Mouse (Mus musculus) midbrain, postnatal 0 days (tissue): Measurements from ENCODE around the gene Spsb1. TPM values are rescaled to one million over a fixed set of nuclear protein-coding genes. Genes with fewer than 3 reads are reported as not detected.

ENCODE experiments used
- ATAC-seq: fragments of 200-750 bp; cut with Nextera tagmentation; 2 replicates; pipeline ENCODE4 v1.8.0; 2017; ENCODE audit warnings: moderate number of reproducible peaks, mild to moderate bottlenecking, moderate TSS enrichment, moderate library complexity; ENCODE audit not compliant: low FRiP score
- DNase-seq: peaks from one replicate; pipeline ENCODE4 v3.0.0-alpha.2; 2015; ENCODE audit warnings: low spot score
- H3K27ac ChIP-seq: fragments of 300-500 bp; sonication (generic); 2 replicates; pipeline ENCODE4 v1.5.1; 2014; ENCODE audit warnings: low read depth, mild to moderate bottlenecking, low read length, mixed read lengths
- H3K27me3 ChIP-seq: fragments of 300-500 bp; sonication (generic); 2 replicates; pipeline ENCODE4 v1.6.1; 2014; ENCODE audit warnings: low read length, control low read depth, mixed read lengths; ENCODE audit not compliant: insufficient read depth
- H3K36me3 ChIP-seq: fragments of 300-500 bp; sonication (generic); 2 replicates; pipeline ENCODE4 v1.6.1; 2014; ENCODE audit warnings: low read length, control low read depth, mixed read lengths; ENCODE audit not compliant: insufficient read depth
- H3K4me1 ChIP-seq: fragments of 300-500 bp; sonication (generic); 2 replicates; pipeline ENCODE4 v1.6.1; 2014; ENCODE audit warnings: mild to moderate bottlenecking, control low read depth, antibody characterized with exemption, low read length, mixed read lengths; ENCODE audit not compliant: insufficient read depth
- H3K4me2 ChIP-seq: fragments of 300-500 bp; sonication (generic); 2 replicates; pipeline ENCODE4 v1.6.1; 2014; ENCODE audit warnings: low read depth, mild to moderate bottlenecking, low read length, mixed read lengths; ENCODE audit not compliant: poor library complexity, severe bottlenecking
- H3K4me3 ChIP-seq: fragments of 300-500 bp; sonication (generic); 2 replicates; pipeline ENCODE4 v1.5.1; 2014; ENCODE audit warnings: low read depth, mild to moderate bottlenecking, low read length, moderate library complexity
- H3K9ac ChIP-seq: fragments of 300-500 bp; sonication (generic); replicated peaks from 2 replicates; pipeline ENCODE4 v1.6.1; 2014; ENCODE audit warnings: mild to moderate bottlenecking, low read length, moderate library complexity, mixed read lengths; ENCODE audit not compliant: poor library complexity, severe bottlenecking
- H3K9me3 ChIP-seq: fragments of 300-500 bp; sonication (generic); 2 replicates; pipeline ENCODE4 v1.6.1; 2016; ENCODE audit warnings: low read length, control low read depth
- CTCF ChIP-seq: IDR thresholded peaks from 2 replicates; pipeline ENCODE4 v1.5.1; 2016; ENCODE audit warnings: antibody characterized with exemption, mild to moderate bottlenecking
- WGBS: fragments of 180-500 bp; shearing (Covaris S2); extraction: QIAGEN DNeasy Blood & Tissue Kit; methylation state at CpG from one replicate; pipeline ENCODE4 v1.1.7; 2014; 5-methylcytosine and 5-hydroxymethylcytosine counted together
- polyA plus RNA-seq: library from polyadenylated mRNA; unstranded; fragments of >200 nt; fragmentation: Nextera tagmentation; extraction: Ambion mirVana; gene quantifications from 2 replicates; pipeline ENCODE4 v1.2.1, GENCODE M21; 2015
- total RNA-seq: library from RNA; depleted of rRNA; stranded (reverse); fragments of >200 nt; gene quantifications from 2 replicates; pipeline ENCODE4 v1.2.3, GENCODE M21; 2014

Gene Spsb1
- total and polyA plus RNA-seq, 2 experiments from 2014 or later = 4.7 to 13.6 TPM

DNA sequence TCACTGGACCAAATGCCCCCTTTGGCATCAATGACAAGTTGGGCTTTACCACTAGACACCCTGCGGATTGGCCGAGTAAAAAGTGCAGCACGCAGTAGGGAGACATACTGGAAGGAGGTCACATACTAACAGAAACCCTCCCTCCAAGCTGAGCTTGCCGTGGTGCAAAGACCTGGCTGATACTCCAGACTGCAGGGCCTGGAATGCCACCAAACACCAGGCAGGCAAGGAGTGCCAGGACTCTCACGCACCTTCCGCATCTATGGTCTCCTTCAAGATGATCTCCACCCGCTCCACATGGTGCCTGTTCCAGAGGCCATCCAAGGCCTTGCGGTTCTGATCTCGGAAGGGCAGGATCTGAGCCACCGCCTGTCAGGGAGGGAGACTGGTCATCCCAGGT, 39.4 kb upstream of the Spsb1 start:
- Histone ChIP-seq H3K4me1 (peaks cover 6% of the 10 kb centered on the region; the same call in 1 of the 2 replicates), H3K9me3 (no peaks in the 10 kb centered on the region), H3K9ac (no peak overlapping the region), H3K4me2 (no peak overlapping the region), H3K4me3 (no peak overlapping the region), H3K36me3 (no peaks in the 10 kb centered on the region), H3K27me3 (no peaks in the 10 kb centered on the region; the same call in 1 of the 2 replicates), H3K27ac (no peak overlapping the region)
- WGBS = 89% methylated on average over 10 of the region's 10 CpGs
- ATAC-seq (no peak), DNase-seq (no peak)
- TF ChIP-seq CTCF = no peak

DNA sequence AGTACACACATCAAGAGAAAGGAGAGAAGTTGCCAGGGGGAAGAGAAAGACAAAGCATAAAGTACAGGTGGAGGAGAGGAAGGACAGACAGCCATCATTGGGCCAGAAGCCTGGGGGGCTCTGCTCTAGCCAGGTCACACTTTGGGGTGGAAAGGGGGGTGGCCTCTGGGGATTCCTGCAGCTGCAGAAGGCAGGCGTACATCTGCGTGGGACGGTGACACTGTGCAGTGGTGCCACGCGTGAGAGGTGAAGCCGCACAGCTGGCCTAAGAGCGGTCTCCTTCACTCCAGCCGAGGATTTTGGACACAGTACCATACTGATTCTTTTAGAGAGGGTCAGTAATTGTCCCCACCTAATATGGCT, 37.8 kb upstream of the Spsb1 start:
- no peak for TF ChIP-seq CTCF
- H3K27ac ChIP-seq = no peak overlapping the region
- H3K4me1 ChIP-seq = peaks cover 6% of the 10 kb centered on the region; the same call in 1 of the 2 replicates
- no peak for ATAC-seq
- no peaks in the 10 kb centered on the region for H3K9me3 ChIP-seq
- H3K4me2 ChIP-seq = no peak overlapping the region
- H3K36me3 ChIP-seq = no peaks in the 10 kb centered on the region
- no peak for DNase-seq
- H3K9ac ChIP-seq = no peak overlapping the region
- H3K4me3 ChIP-seq = no peak overlapping the region
- no peaks in the 10 kb centered on the region; the same call in 1 of the 2 replicates for H3K27me3 ChIP-seq
- 94% methylated on average over 8 of the region's 8 CpGs for WGBS

DNA sequence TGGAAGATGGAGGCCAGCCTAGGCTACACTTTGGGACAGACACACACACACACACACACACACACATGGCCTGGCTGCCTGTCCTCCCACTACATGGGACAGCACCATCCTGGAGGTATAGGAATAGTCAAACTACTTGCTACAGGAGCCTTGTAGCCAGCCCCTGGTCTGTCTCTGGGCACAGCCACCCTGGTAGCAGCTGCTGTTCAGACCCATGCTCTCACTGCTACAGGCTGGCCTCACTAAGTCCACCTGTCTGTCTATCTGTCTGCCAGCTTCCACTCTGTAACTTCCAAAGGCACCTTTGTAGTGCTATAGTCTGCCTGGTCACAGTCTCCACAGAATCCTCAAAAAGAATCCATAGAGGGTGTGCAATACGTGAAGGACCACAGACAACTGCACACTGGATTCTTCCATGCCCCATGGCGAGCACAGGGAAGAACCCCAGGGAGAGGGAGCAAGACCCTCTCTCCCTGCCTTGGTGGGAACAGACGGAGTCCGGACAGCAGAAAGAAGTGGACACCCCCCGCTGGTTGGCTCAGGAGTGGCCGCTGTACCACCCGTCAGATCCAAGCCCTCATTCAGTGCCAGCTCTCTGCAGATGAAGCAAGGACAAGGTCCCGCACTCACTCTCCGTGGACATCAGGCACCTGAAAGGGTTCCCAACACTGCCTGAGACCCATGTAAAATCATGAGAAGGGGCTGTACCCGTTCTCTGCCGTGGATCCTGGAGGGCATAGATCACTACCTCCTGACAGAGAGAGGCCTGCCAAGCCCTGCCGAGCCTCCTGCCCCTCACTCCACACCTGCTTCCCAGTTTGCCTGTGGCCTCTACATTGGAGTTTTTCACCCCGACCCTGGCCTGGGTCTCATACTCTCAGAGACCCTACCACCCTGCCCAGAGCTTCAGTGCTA, 37.2 kb upstream of the Spsb1 start:
- ATAC-seq (no peak), DNase-seq (no peak)
- no peak overlapping the region for H3K4me3 ChIP-seq
- no peaks in the 10 kb centered on the region; the same call in 1 of the 2 replicates for H3K27me3 ChIP-seq
- no peaks in the 10 kb centered on the region for H3K36me3 ChIP-seq
- no peak overlapping the region for H3K27ac ChIP-seq
- WGBS = 83% methylated on average over 13 of the region's 13 CpGs
- H3K4me2 ChIP-seq = no peak overlapping the region
- H3K9me3 ChIP-seq = no peaks in the 10 kb centered on the region
- no peak overlapping the region for H3K9ac ChIP-seq
- H3K4me1 ChIP-seq = peaks cover 6% of the 10 kb centered on the region; the same call in 1 of the 2 replicates
- no peak for TF ChIP-seq CTCF

DNA sequence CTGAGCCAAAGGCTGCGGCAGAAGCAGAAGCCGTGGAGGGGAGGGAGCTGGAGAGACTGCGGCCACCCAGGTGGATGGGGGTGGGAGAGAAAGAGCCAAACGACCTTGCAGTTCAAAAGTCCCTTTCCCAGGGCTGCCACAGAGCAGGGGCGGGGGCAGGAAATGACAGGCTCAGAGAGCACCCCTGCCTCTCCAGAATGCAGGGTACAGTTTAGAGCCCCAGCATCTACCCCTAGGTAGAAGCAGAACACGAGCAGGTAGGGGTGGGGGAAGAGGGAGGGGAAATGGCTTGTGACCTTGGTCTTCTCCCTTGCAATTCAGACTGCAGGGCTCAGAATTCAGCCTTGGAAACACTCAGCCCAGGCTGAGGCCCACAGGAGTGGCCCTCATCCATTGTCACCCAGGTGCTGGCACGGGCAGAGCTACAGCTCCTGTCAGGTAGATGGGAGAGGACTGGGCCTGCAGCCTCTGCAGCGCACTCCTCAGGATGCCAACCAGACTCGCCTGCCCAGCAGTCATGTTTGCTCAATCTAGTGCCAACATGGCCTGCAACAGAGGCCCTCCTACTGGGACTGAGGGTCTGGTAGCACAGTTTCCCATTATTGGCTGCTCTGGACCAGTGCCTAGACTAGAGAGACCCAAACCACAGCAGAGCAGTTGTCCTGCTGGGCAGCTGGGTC, 36.3 kb upstream of the Spsb1 start:
- Histone ChIP-seq H3K4me2 (no peak overlapping the region), H3K4me1 (peaks cover 6% of the 10 kb centered on the region; the same call in 1 of the 2 replicates), H3K4me3 (no peak overlapping the region), H3K9ac (no peak overlapping the region), H3K36me3 (no peaks in the 10 kb centered on the region), H3K9me3 (no peaks in the 10 kb centered on the region), H3K27ac (no peak overlapping the region), H3K27me3 (no peaks in the 10 kb centered on the region; the same call in 1 of the 2 replicates)
- TF ChIP-seq CTCF = no peak
- DNase-seq (peak; percentile 39), ATAC-seq (no peak)
- WGBS = 39% methylated on average over 9 of the region's 9 CpGs

DNA sequence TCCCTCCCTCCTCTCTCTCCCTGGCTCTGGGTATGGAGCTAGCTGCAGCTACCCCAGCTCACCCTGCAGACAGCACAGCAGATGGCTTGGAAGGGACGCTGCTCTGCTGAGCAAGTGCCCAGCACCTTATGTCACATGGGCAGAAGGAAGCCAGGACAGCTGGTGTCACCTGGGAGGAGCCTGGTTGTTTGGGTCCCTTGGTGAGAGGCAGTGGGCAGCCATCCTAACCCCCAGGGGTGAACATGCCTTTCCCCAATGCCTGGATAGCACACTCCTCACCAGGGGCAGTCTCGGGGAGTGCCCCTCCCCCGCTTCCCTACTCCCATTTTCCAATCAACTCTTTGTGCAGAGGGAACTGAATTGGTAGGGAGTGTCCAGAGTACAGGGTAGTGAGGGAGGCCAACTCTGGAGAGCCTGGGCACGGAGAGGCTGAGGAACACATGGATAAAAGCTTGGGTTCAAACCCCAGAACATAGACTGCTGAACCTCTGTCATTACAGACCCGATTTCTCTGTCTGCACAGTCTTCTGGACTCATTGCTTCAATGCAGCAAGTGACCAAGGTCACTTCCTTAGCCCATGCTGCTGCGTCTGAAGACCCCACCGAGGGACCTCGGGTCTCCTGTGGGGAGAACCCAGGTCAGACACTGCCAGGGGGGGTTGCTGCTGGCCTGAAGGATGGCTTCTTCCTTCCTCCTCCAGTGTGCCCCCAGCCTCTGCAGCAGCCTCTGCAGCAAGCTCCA, 35.5 kb upstream of the Spsb1 start:
- H3K9me3 ChIP-seq = no peaks in the 10 kb centered on the region

More for the DNA sequence above, 35.5 kb upstream of the Spsb1 start:
- peak; percentile 76 for DNase-seq
- no peak overlapping the region for H3K27ac ChIP-seq
- WGBS = 13% methylated on average over 8 of the region's 8 CpGs
- no peak overlapping the region for H3K4me3 ChIP-seq
- 0 out of 2 replicates have a peak overlapping the region, but pooled peaks have one; percentile 13 for H3K9ac ChIP-seq
- no peak for TF ChIP-seq CTCF
- no peak overlapping the region for H3K4me2 ChIP-seq
- H3K27me3 ChIP-seq = no peaks in the 10 kb centered on the region; the same call in 1 of the 2 replicates
- H3K36me3 ChIP-seq = no peaks in the 10 kb centered on the region
- peak; percentile 35; the same call in 1 of the 2 replicates for ATAC-seq
- H3K4me1 ChIP-seq = peaks cover 6% of the 10 kb centered on the region; the same call in 1 of the 2 replicates
